Mouse (Mus musculus) regulatory T cell (primary cell): ENCODE data around the gene Pex5.
"Not testable (repeated sequence)": the region's sequence is repeated elsewhere in the genome, so short reads cannot be mapped to it uniquely, and the experiment has no call there.

Source experiments
- in situ Hi-C: fragments of 300-600 bp; cut with MboI, MseI; formaldehyde crosslinking; loops from one replicate; pipeline ENCODE4 v1.15.1; 2025; ENCODE audit warnings: high pct_unique_total_duplicates

Gene Pex5

GRCm38 (mm10) chr6:124427289-124427688 lies 12.4 kb upstream of the Pex5 start:
- in situ Hi-C loops, result no loop called here

- in situ Hi-C loops, result no loop called here
These were observed 11.7 kb upstream of the Pex5 start for GRCm38 (mm10) chr6:124426604-124427003.

GRCm38 (mm10) chr6:124425523-124425922 lies 10.7 kb upstream of the Pex5 start:
- in situ Hi-C loops, result no loop called here

- in situ Hi-C loops, result not testable (repeated sequence)
These were observed 10.2 kb upstream of the Pex5 start for GRCm38 (mm10) chr6:124425042-124425441.

- in situ Hi-C loops, result no loop called here
These were observed 9.2 kb upstream of the Pex5 start for GRCm38 (mm10) chr6:124424068-124424498.

GRCm38 (mm10) chr6:124418686-124419085 lies 3.8 kb upstream of the Pex5 start:
- in situ Hi-C loops, result no loop called here

GRCm38 (mm10) chr6:124415347-124416088 lies 651 bp upstream of the Pex5 start:
- in situ Hi-C loops, result no loop called here

- in situ Hi-C loops, result no loop called here
These were observed 529 bp downstream of the Pex5 start for GRCm38 (mm10) chr6:124414150-124414926.

- in situ Hi-C loops, result no loop called here
These were observed 1.1 kb downstream of the Pex5 start for GRCm38 (mm10) chr6:124413770-124414149.

- in situ Hi-C loops, result no loop called here
These were observed 6.5 kb downstream of the Pex5 start for GRCm38 (mm10) chr6:124408355-124408754.

GRCm38 (mm10) chr6:124407180-124407579 lies 7.7 kb downstream of the Pex5 start:
- in situ Hi-C loops, result no loop called here

- in situ Hi-C loops, result no loop called here
These were observed 8.5 kb downstream of the Pex5 start for GRCm38 (mm10) chr6:124406326-124406725.

- in situ Hi-C loops, result no loop called here
These were observed 15.1 kb downstream of the Pex5 start for GRCm38 (mm10) chr6:124399738-124400137.

- in situ Hi-C loops, result not testable (repeated sequence)
These were observed 19.9 kb downstream of the Pex5 start for GRCm38 (mm10) chr6:124394991-124395390.

GRCm38 (mm10) chr6:124380142-124380541 lies 34.7 kb downstream of the Pex5 start:
- in situ Hi-C loops, result loop anchor here (10.0 kb wide), 1 partner anchor 255 kb away; no protein-coding TSS in a partner anchor

GRCm38 (mm10) chr6:124379331-124379730 lies 35.5 kb downstream of the Pex5 start:
- in situ Hi-C loops, result loop anchor here (5.0 kb wide), 2 partner anchors 112 to 447 kb away; no protein-coding TSS in a partner anchor

- in situ Hi-C loops, result loop anchor here (5.0 kb wide), 2 partner anchors 110 to 445 kb away; no protein-coding TSS in a partner anchor
These were observed 37.2 kb downstream of the Pex5 start for GRCm38 (mm10) chr6:124377494-124378255.

GRCm38 (mm10) chr6:124376311-124376710 lies 38.6 kb downstream of the Pex5 start:
- in situ Hi-C loops, result loop anchor here (5.0 kb wide), 2 partner anchors 109 to 444 kb away; no protein-coding TSS in a partner anchor

- in situ Hi-C loops, result loop anchor here (5.0 kb wide), 2 partner anchors 108 to 443 kb away; no protein-coding TSS in a partner anchor
These were observed 39.4 kb downstream of the Pex5 start for GRCm38 (mm10) chr6:124375435-124375884.

- in situ Hi-C loops, result loop anchor here (5.0 kb wide), 2 partner anchors 107 to 442 kb away; no protein-coding TSS in a partner anchor
These were observed 40.2 kb downstream of the Pex5 start for GRCm38 (mm10) chr6:124374683-124375082.

- in situ Hi-C loops, result no loop called here
These were observed 41.2 kb downstream of the Pex5 start for GRCm38 (mm10) chr6:124373584-124374206.
